Mouse (Mus musculus) effector memory CD4-positive, alpha-beta T cell, adult 7 months (primary cell): Measurements from ENCODE around the gene Filip1l. TPM values are rescaled to one million over a fixed set of nuclear protein-coding genes. Genes with fewer than 3 reads are reported as not detected.

Experiments
- polyA plus RNA-seq: library from polyadenylated mRNA; unstranded; fragments of 100-300 nt; shearing (Covaris generic); gene quantifications from one replicate; pipeline ENCODE4 v1.2.1, GENCODE M21; 2017

Filip1l gene
- 11.1 TPM for polyA plus RNA-seq

DNA sequence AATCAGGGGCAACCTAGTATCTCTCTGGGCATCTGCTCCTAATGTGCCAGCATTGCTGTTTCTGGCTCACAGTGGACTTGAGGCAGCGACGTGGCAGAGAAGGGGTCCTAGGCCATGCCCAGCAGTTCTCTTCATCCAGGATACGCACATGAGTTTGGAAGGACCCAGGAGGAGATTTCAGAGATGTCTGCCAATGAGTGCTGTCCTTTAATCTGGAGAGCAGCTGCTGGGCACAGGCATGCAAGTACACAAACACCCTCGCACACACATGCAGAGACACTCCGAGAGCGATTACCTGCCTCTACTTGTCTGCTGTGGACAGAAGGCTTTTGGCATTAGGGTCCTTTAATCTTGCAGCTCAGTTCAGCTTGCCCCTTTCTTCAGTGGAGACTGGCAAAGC is at the start of gene Filip1l:
Filip1l (plus strand) TSS at position 343 of the 400 bp plus-strand sequence.

DNA sequence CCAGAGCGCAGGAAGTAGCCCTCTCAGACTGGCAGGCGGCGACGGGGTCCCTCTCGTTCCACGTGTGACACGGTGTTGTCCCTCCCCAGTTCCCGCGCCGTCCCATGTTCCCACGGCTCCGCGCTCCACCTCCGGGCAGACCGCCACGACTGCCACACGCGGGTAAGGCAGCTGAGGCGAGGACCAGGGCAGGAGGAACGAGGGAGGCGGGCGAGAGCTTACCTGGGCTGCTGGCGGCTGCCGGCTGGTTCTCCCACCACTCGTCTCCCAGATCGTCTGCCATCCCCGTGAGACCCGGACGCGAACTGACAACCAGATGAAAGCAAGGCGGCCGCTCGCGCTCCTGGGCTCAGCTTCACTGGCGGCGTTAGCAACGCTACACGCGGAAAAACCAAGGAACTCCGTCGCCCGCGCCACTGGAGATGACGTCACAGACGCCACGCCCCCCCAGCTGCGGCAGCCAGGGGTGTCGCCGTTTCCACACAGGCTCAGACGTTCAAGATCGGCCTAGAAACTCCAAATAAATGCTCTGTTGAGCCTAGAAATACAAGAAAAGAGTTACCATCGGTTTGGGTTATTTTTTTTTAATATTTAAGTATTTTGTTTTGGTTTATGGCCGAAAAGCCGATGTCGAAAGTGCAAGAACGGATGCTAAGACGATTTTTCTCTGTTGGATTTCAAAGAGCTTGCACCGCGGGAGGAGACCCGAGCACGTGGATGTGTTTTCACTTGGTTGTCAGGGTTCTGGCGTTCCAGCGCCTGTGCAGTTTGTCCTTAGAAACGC is 253.7 kb downstream of the Filip1l start, which contains the start of gene Cmss1:
Cmss1 (minus strand) TSS at position 421 of the 784 bp plus-strand sequence.

Other genes with a start within 250 kb of the Filip1l start
- gene Tomm70a, start 231.4 kb upstream of the Filip1l start, polyA plus RNA-seq, result 38.7 TPM
- 14.4 TPM for gene Nit2, start 185.8 kb upstream of the Filip1l start, polyA plus RNA-seq
- 40.7 TPM for gene Tbc1d23, start 121.6 kb upstream of the Filip1l start, polyA plus RNA-seq
- 0.50 TPM for gene Tmem30c, start 60.2 kb upstream of the Filip1l start, polyA plus RNA-seq